Mouse (Mus musculus) lung, embryonic 15.5 days (tissue): ENCODE measurements around the gene Ssu72. TPM values are rescaled to one million over a fixed set of nuclear protein-coding genes. Genes with fewer than 3 reads are reported as not detected.

Experiments used
- ATAC-seq: fragments of 200-750 bp; cut with Nextera tagmentation; 2 replicates; pipeline ENCODE4 v1.8.0; 2017; ENCODE audit warnings: moderate number of reproducible peaks, borderline replicate concordance; ENCODE audit not compliant: low FRiP score, low TSS enrichment; ENCODE audit errors: extremely low read depth
- H3K27ac ChIP-seq: fragments of 300-500 bp; sonication (generic); 2 replicates; pipeline ENCODE4 v1.5.1; 2015; ENCODE audit warnings: moderate library complexity, mild to moderate bottlenecking, inconsistent platforms
- H3K27me3 ChIP-seq: fragments of 300-500 bp; sonication (generic); 2 replicates; pipeline ENCODE4 v1.6.1; 2015; ENCODE audit warnings: inconsistent platforms
- H3K36me3 ChIP-seq: fragments of 300-500 bp; sonication (generic); 2 replicates; pipeline ENCODE4 v1.6.1; 2015; ENCODE audit warnings: inconsistent platforms
- H3K4me1 ChIP-seq: fragments of 300-500 bp; sonication (generic); 2 replicates; pipeline ENCODE4 v1.6.1; 2015; ENCODE audit warnings: inconsistent platforms
- H3K4me2 ChIP-seq: fragments of 300-500 bp; sonication (generic); 2 replicates; pipeline ENCODE4 v1.6.1; 2015; ENCODE audit warnings: inconsistent platforms, mild to moderate bottlenecking, moderate library complexity
- H3K4me3 ChIP-seq: fragments of 300-500 bp; sonication (generic); 2 replicates; pipeline ENCODE4 v1.5.1; 2015; ENCODE audit warnings: mild to moderate bottlenecking, inconsistent platforms
- H3K9ac ChIP-seq: fragments of 300-500 bp; sonication (generic); 2 replicates; pipeline ENCODE4 v1.6.1; 2015; ENCODE audit warnings: inconsistent platforms
- H3K9me3 ChIP-seq: fragments of 300-500 bp; sonication (generic); 2 replicates; pipeline ENCODE4 v1.6.1; 2016; ENCODE audit warnings: inconsistent platforms
- WGBS: fragments of 180-500 bp; shearing (Covaris S2); methylation state at CpG from one replicate; pipeline ENCODE4 v1.1.7; 2015; 5-methylcytosine and 5-hydroxymethylcytosine counted together
- polyA plus RNA-seq: library from polyadenylated mRNA; unstranded; fragments of >200 nt; fragmentation: Nextera tagmentation; extraction: Ambion mirVana; gene quantifications from 2 replicates; pipeline ENCODE4 v1.2.1, GENCODE M21; 2015

The Ssu72 gene
- polyA plus RNA-seq, 1 experiment from 2014 or later, result 150 TPM

DNA sequence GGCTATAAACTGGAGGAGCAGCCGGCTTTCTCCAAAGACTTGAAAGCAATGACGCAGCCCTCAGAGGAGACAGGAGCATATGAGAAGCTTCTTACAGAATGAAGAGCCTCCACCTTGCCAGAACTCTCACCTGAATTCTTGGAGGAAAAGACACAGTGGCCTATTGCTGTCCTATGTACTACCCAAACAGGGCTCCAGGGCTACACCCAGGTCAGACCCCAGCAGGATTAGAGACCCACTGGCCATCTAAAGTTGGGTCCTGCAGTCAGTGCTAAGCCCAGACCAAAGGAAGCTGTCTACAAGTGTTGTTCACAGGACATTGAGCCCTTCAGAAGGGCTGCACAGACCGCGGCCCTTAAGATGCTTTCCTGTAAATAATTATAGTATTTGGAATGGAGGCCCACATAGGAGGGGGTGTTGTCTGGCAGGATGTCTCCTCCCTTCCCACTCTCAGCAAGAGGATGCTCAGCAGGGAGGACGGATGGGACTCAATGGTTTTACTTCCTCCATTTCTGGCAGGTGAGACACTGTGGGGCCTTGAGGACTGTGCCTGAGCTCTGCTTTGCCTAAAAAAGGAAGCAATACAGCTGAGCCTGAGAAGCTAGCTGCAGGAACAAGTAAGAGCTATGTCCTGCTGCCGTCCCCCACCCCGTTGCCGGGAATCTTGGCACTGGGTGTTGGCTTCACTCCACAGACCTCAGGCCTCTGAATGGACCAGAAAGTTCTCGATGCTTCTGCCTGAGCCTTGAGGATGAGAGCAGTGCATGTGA is 70.6 kb downstream of the Ssu72 start:
- Histone ChIP-seq H3K9ac (no peak overlapping the region), H3K27me3 (peaks cover 34% of the 10 kb centered on the region), H3K9me3 (no peaks in the 10 kb centered on the region), H3K36me3 (no peaks in the 10 kb centered on the region), H3K4me3 (peak overlapping the region; percentile 1; the same call in 1 of the 2 replicates), H3K27ac (peak overlapping the region; percentile 39), H3K4me2 (peak overlapping the region; percentile 76), H3K4me1 (peaks cover 48% of the 10 kb centered on the region)
- 0 out of 2 replicates have a peak, but pooled peaks have one; percentile 13 for ATAC-seq
- WGBS, result 32% methylated on average over 9 of the region's 9 CpGs

DNA sequence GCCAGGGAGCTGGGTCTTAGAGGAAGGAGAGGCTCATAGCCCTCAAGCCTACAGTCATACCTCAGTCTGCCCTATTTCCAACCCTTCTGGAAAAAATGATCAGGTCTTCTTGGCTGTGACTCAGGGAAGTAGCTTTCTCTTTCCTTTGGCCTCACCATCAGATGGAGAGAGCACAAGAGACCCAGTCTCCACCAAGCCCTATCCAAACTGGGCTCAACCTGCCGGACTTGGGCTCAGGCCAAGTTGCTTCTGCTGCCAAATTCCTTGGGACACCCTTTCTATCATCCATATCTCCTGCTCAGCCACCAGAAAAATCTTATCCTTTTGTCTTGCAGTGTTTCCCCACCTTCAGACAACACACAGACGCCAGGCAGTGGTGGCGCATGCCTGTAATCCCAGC is 71.3 kb downstream of the Ssu72 start:
- Histone ChIP-seq H3K9me3 (no peaks in the 10 kb centered on the region), H3K27me3 (peaks cover 33% of the 10 kb centered on the region), H3K9ac (no peak overlapping the region), H3K4me2 (no peak overlapping the region), H3K4me3 (no peak overlapping the region), H3K4me1 (peaks cover 44% of the 10 kb centered on the region), H3K36me3 (no peaks in the 10 kb centered on the region), H3K27ac (peak overlapping the region; percentile 39)
- 55% methylated on average over 3 of the region's 3 CpGs for WGBS
- no peak for ATAC-seq

DNA sequence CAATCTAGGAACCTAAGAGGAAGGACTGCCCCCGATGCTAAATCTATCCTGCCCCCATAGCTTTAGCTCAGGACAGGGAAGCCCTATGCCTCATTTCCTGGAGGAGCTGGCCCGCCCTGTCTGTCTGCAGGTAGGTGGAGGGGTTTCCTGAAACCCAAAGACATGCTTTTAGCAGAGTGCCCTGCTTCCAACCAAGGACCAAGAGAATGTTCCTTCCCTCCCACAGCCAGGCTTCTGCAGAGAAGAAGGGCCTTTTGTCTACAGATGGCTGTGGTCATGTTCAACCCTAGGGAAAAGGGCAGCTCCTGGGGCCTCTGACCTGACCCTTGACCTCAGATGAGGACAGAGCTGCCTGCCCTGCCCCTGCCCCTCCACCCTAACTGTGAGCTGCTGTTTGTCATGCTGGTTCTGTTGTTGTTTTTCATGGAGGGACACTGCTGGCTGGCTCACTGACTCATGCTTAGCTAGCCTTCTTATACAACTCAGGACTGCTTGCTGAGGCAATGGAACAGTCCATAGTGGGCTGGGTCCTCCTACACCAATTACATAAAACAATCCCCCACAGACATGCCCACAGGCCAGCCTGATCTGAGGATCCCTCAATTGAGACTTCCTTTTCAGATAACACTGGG is 72.2 kb downstream of the Ssu72 start:
- H3K27ac ChIP-seq, result 0 out of 2 replicates have a peak overlapping the region, but pooled peaks have one; percentile 8

DNA sequence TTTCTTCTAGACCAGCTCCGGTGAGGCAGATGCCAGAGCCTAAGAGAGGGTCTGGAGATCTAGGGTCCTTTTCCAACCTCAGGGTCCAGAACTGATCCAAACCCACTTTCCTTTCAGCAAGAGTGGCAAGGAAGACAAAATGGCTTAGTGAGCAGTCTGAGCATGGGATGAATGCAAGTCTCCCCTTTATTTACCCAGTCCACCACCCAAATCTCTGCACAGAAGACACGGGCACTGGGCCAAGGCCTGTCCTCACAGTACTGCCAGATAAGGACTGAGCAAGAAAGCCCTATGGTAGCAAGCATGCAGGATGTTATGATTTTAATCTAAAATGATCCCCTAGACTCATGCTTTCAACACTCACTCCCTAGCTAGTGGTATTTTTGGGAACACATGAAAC is 73.2 kb downstream of the Ssu72 start:
- ATAC-seq, result no peak
- peaks cover 16% of the 10 kb centered on the region for H3K27me3 ChIP-seq
- WGBS, result 57% methylated on average over 2 of the region's 2 CpGs

More for the DNA sequence above, 72.2 kb downstream of the Ssu72 start:
- Histone ChIP-seq H3K27me3 (peaks cover 24% of the 10 kb centered on the region), H3K4me3 (no peak overlapping the region), H3K9me3 (no peaks in the 10 kb centered on the region), H3K4me2 (no peak overlapping the region), H3K9ac (no peak overlapping the region), H3K4me1 (peaks cover 48% of the 10 kb centered on the region), H3K36me3 (no peaks in the 10 kb centered on the region)
- 55% methylated on average over 2 of the region's 2 CpGs for WGBS
- no peak for ATAC-seq

DNA sequence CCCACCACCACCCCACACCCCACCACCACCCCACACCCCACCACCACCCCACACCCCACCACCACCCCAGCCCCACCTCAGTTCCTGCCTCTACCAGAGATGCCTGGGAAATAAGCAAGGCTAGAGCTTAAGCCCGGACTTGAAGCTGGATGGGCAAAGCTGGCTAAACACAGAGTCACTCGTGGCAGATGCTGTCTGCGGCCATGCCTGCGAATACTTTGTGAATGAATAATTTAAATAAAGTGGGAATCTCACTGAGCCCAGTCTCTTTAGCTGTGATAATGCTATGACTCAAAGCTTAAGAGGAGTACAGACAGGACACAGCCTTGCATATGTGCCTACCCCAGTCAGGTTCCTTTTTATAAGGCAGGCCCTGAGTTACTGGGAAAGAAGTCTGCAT is 74.9 kb downstream of the Ssu72 start:
- Histone ChIP-seq H3K9ac (no peak overlapping the region), H3K27me3 (no peaks in the 10 kb centered on the region), H3K36me3 (no peaks in the 10 kb centered on the region), H3K4me3 (no peak overlapping the region), H3K4me2 (no peak overlapping the region), H3K4me1 (peaks cover 40% of the 10 kb centered on the region), H3K9me3 (no peaks in the 10 kb centered on the region), H3K27ac (no peak overlapping the region)
- no peak for ATAC-seq
- WGBS, result 77% methylated on average over 4 of the region's 4 CpGs

More for the DNA sequence above, 73.2 kb downstream of the Ssu72 start:
- 0 out of 2 replicates have a peak overlapping the region, but pooled peaks have one; percentile 20 for H3K27ac ChIP-seq
- H3K36me3 ChIP-seq, result no peaks in the 10 kb centered on the region
- no peak overlapping the region for H3K4me3 ChIP-seq
- H3K9me3 ChIP-seq, result no peaks in the 10 kb centered on the region
- H3K9ac ChIP-seq, result no peak overlapping the region
- no peak overlapping the region for H3K4me2 ChIP-seq
- peaks cover 48% of the 10 kb centered on the region for H3K4me1 ChIP-seq

DNA sequence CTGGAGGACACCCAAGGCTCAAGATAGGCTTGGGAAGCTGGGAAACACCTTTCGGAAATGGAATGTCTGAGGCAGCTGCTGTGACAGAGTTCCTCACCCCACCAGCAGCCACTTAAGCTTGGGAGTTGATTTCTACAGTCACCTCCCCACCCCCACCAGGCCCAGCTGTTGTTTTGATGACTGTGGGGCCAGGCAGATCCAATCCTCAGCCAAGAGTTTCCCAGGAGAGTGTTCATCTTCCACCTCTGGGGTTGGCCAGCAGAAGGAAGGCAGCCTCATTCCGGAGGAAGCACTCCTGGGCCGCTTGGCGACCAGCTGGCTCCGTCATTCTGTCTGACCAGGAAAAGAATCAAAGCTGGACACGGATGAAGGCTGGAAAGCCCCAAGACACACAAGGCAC is 76.3 kb downstream of the Ssu72 start:
- Histone ChIP-seq H3K4me3 (no peak overlapping the region), H3K9me3 (no peaks in the 10 kb centered on the region), H3K27ac (peak overlapping the region; percentile 16; the same call in 1 of the 2 replicates), H3K27me3 (no peaks in the 10 kb centered on the region), H3K4me1 (peaks cover 28% of the 10 kb centered on the region), H3K4me2 (no peak overlapping the region), H3K9ac (no peak overlapping the region), H3K36me3 (no peaks in the 10 kb centered on the region)
- WGBS, result 15% methylated on average over 6 of the region's 6 CpGs
- ATAC-seq, result no peak

Other genes with a start within 250 kb of the Ssu72 start
- gene Tmem52, start 235.7 kb upstream of the Ssu72 start, polyA plus RNA-seq, result 0.18 and 0.27 TPM in 2 replicates
- gene Gnb1, start 213.4 kb upstream of the Ssu72 start, polyA plus RNA-seq, result 527 and 534 TPM in 2 replicates
- 76.3 and 77.6 TPM in 2 replicates for gene Nadk, start 142.4 kb upstream of the Ssu72 start, polyA plus RNA-seq
- gene Slc35e2, start 103.4 kb upstream of the Ssu72 start, polyA plus RNA-seq, result 6.4 and 6.5 TPM in 2 replicates
- 50.2 and 53.6 TPM in 2 replicates for gene Cdk11b, start 79.9 kb upstream of the Ssu72 start, polyA plus RNA-seq
- not detected in 2 replicates for gene Gm10563, start 59.4 kb upstream of the Ssu72 start, polyA plus RNA-seq
- 41.7 and 47.8 TPM in 2 replicates for gene Mmp23, start 51.4 kb upstream of the Ssu72 start, polyA plus RNA-seq
- 27.6 and 29.1 TPM in 2 replicates for gene Mib2, start 35.6 kb upstream of the Ssu72 start, polyA plus RNA-seq
- 4.3 and 4.9 TPM in 2 replicates for gene Fndc10, start 10.5 kb upstream of the Ssu72 start, polyA plus RNA-seq
- 0.44 and 0.59 TPM in 2 replicates for gene Tmem240, start 30.0 kb downstream of the Ssu72 start, polyA plus RNA-seq
- 84.7 and 90.0 TPM in 2 replicates for gene Atad3a, start 56.3 kb downstream of the Ssu72 start, polyA plus RNA-seq
- 10.5 and 11.0 TPM in 2 replicates for gene Vwa1, start 69.9 kb downstream of the Ssu72 start, polyA plus RNA-seq
- 0.16 and 0.26 TPM in 2 replicates for gene Tmem88b, start 81.1 kb downstream of the Ssu72 start, polyA plus RNA-seq
- 0.20 TPM in 1 of 2 replicates, not detected in the other for gene Ankrd65, start 85.6 kb downstream of the Ssu72 start, polyA plus RNA-seq
- gene Mrpl20, start 98.1 kb downstream of the Ssu72 start, polyA plus RNA-seq, result 193 and 228 TPM in 2 replicates
- gene Ccnl2, start 107.7 kb downstream of the Ssu72 start, polyA plus RNA-seq, result 152 and 169 TPM in 2 replicates
- 143 and 146 TPM in 2 replicates for gene Aurkaip1, start 126.5 kb downstream of the Ssu72 start, polyA plus RNA-seq
- 194 and 223 TPM in 2 replicates for gene Mxra8, start 134.9 kb downstream of the Ssu72 start, polyA plus RNA-seq
- 14.0 and 14.7 TPM in 2 replicates for gene Dvl1, start 142.6 kb downstream of the Ssu72 start, polyA plus RNA-seq
- 0.34 and 0.36 TPM in 2 replicates for gene Tas1r3, start 158.6 kb downstream of the Ssu72 start, polyA plus RNA-seq
- 14.5 and 15.2 TPM in 2 replicates for gene Cptp, start 164.6 kb downstream of the Ssu72 start, polyA plus RNA-seq
- gene Ints11, start 164.7 kb downstream of the Ssu72 start, polyA plus RNA-seq, result 77.7 and 80.5 TPM in 2 replicates
- 42.9 and 44.9 TPM in 2 replicates for gene Pusl1, start 187.0 kb downstream of the Ssu72 start, polyA plus RNA-seq
- 15.1 and 17.7 TPM in 2 replicates for gene Acap3, start 187.0 kb downstream of the Ssu72 start, polyA plus RNA-seq
- gene Ube2j2, start 239.0 kb downstream of the Ssu72 start, polyA plus RNA-seq, result 106 and 107 TPM in 2 replicates